Mouse (Mus musculus) limb, embryonic 14.5 days (tissue): ENCODE measurements around the gene Nsmce3. TPM values are rescaled to one million over a fixed set of nuclear protein-coding genes. Genes with fewer than 3 reads are reported as not detected.
A peak's percentile ranks its signal among the peaks of the same experiment; 100 is the strongest.

Experiments
- ATAC-seq: fragments of 200-750 bp; cut with Nextera tagmentation; 2 replicates; pipeline ENCODE4 v1.8.0; 2017; ENCODE audit warnings: low read depth, moderate number of reproducible peaks, moderate TSS enrichment; ENCODE audit not compliant: low FRiP score
- DNase-seq: peaks from one replicate; pipeline ENCODE4 v3.0.0-alpha.2; 2015; ENCODE audit warnings: low spot score
- H3K27ac ChIP-seq: fragments of 300-500 bp; sonication (generic); replicated peaks from 2 replicates; pipeline ENCODE4 v1.5.1; 2014; ENCODE audit warnings: low read depth, mild to moderate bottlenecking, low read length, moderate library complexity, mixed read lengths
- H3K27me3 ChIP-seq: fragments of 300-500 bp; sonication (generic); 2 replicates; pipeline ENCODE4 v1.6.1; 2014; ENCODE audit warnings: low read length, mixed read lengths; ENCODE audit not compliant: control insufficient read depth, insufficient read depth
- H3K36me3 ChIP-seq: fragments of 300-500 bp; sonication (generic); 2 replicates; pipeline ENCODE4 v1.6.1; 2014; ENCODE audit warnings: mild to moderate bottlenecking, low read length, moderate library complexity, mixed read lengths; ENCODE audit not compliant: control insufficient read depth, insufficient read depth
- H3K4me1 ChIP-seq: fragments of 300-500 bp; sonication (generic); 2 replicates; pipeline ENCODE4 v1.6.1; 2014; ENCODE audit warnings: antibody characterized with exemption, low read length, mixed read lengths; ENCODE audit not compliant: control insufficient read depth, insufficient read depth
- H3K4me2 ChIP-seq: fragments of 300-500 bp; sonication (generic); replicated peaks from 2 replicates; pipeline ENCODE4 v1.6.1; 2014; ENCODE audit warnings: low read depth, mild to moderate bottlenecking, low read length, moderate library complexity; ENCODE audit not compliant: severe bottlenecking
- H3K4me3 ChIP-seq: fragments of 300-500 bp; sonication (generic); replicated peaks from 2 replicates; pipeline ENCODE4 v1.5.1; 2014; ENCODE audit warnings: low read length
- H3K9ac ChIP-seq: fragments of 300-500 bp; sonication (generic); 2 replicates; pipeline ENCODE4 v1.6.1; 2014; ENCODE audit warnings: mild to moderate bottlenecking, low read depth, low read length, moderate library complexity; ENCODE audit not compliant: severe bottlenecking
- H3K9me3 ChIP-seq: fragments of 300-500 bp; sonication (generic); 2 replicates; pipeline ENCODE4 v1.6.1; 2016; ENCODE audit warnings: low read length; ENCODE audit not compliant: control insufficient read depth
- POLR2A ChIP-seq: fragments of 200-500 bp; IDR thresholded peaks from 2 replicates; pipeline ENCODE4 v1.8.0; 2012; ENCODE audit warnings: inconsistent platforms, mild to moderate bottlenecking, moderate library complexity, borderline replicate concordance; ENCODE audit not compliant: insufficient read depth, insufficient read length; ENCODE audit errors: extremely low read depth
- WGBS: fragments of 180-500 bp; shearing (Covaris S2); extraction: QIAGEN DNeasy Blood & Tissue Kit; methylation state at CpG from one replicate; pipeline ENCODE4 v1.1.7; 2014; 5-methylcytosine and 5-hydroxymethylcytosine counted together
- polyA plus RNA-seq, 2 experiments: library from polyadenylated mRNA; depleted of rRNA in 1 of 2; stranded (reverse) in 1 of 2; unstranded in 1 of 2; fragments of >200 nt; fragmentation: Nextera tagmentation in 1 of 2; extraction: Ambion mirVana in 1 of 2; gene quantifications; 2 replicates each; pipeline versions ENCODE4 v1.2.1 to v1.2.3; 2012 to 2014

Nsmce3 gene
- polyA plus RNA-seq, 2 experiments = 7.1 to 11.3 TPM

- no peaks in the 10 kb centered on the region for H3K27me3 ChIP-seq
Measured at GRCm38 (mm10) chr7:64840576-64840895, 32.3 kb downstream of the Nsmce3 start.

DNA sequence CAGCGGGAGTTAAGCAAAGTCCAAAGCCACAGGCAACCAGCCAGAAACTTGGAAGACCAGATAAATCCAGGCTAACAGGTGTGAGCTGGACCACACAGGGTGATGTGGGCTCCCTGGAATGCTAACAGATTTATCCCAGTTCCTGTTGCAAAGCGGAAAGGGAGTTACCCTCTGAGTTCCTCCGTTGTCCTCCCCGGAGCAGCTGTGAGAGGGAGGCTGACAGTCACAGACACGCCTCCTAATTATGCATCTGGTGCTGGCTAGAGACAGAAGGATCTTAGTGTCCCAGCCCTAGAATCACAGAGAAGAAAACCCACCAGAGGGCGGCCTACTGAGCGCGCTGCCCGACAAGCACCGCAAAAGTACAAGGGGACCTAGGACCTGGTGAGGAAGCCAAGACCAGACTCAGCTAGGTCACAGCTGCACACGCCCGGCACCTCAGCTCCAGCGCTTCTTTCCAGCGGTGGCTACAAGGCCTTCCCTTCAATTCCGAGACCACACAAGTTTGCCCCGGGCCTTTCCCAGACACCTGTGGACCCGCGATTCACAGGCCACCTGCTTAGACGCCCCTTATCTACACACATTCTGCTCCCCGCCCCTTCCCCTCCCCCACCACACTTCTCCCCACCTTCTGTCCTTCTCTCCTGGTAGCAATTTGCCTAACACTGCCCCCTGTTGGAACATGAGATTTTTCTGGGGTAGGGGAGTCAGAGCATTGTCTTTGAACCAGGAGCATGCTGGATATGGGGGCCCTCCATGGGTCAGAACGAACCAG, 32.8 kb downstream of the Nsmce3 start:
- H3K4me1 ChIP-seq = peaks cover 8% of the 10 kb centered on the region
- 3% methylated on average over 21 of the region's 21 CpGs for WGBS
- no peaks in the 10 kb centered on the region for H3K9me3 ChIP-seq
- H3K27ac ChIP-seq = no peak overlapping the region
- H3K36me3 ChIP-seq = no peaks in the 10 kb centered on the region
- peak overlapping the region; percentile 16 for H3K4me3 ChIP-seq
- no peak overlapping the region; the same call in 1 of the 2 replicates for H3K9ac ChIP-seq
- TF ChIP-seq POLR2A = no peak
- H3K27me3 ChIP-seq = no peaks in the 10 kb centered on the region
- DNase-seq (peak; percentile 67), ATAC-seq (peak; percentile 89)
- H3K4me2 ChIP-seq = peak overlapping the region; percentile 39

More at GRCm38 (mm10) chr7:64840576-64840895, 32.3 kb downstream of the Nsmce3 start:
- Histone ChIP-seq H3K36me3 (no peaks in the 10 kb centered on the region), H3K9ac (no peak overlapping the region), H3K4me2 (peak overlapping the region; percentile 39), H3K4me1 (peaks cover 8% of the 10 kb centered on the region), H3K27ac (no peak overlapping the region), H3K9me3 (no peaks in the 10 kb centered on the region), H3K4me3 (peak overlapping the region; percentile 16; the same call in 1 of the 2 replicates)
- DNase-seq (no peak), ATAC-seq (no peak)
- WGBS = 72% methylated on average over 1 of the region's 1 CpGs
- TF ChIP-seq POLR2A = no peak

DNA sequence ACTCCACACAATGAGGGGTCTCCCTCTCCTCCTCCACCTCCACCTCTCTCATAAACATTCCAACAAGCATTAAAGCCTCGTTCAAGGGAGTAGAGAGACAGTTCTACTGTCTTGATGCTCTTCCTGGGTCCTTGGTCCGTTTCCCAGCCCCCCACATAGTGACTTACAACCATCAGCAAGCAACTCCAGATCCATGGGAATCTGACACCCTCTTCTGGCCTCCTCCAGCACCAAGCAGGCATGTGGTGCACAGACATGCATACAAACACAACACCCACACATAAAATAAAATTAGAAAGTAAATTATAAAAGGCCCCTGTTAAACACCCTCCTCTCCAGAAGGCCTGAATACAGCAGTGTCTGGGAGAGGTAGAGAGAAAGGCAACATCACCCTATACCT, 33.5 kb downstream of the Nsmce3 start:
- Histone ChIP-seq H3K27ac (no peak overlapping the region), H3K4me3 (no peak overlapping the region), H3K9me3 (no peaks in the 10 kb centered on the region), H3K4me2 (no peak overlapping the region), H3K36me3 (no peaks in the 10 kb centered on the region), H3K9ac (no peak overlapping the region), H3K27me3 (no peaks in the 10 kb centered on the region), H3K4me1 (peaks cover 8% of the 10 kb centered on the region)
- no peak for DNase-seq
- ATAC-seq = 0 out of 2 replicates have a peak, but pooled peaks have one; percentile 16
- TF ChIP-seq POLR2A = no peak
- WGBS = 53% methylated on average over 2 of the region's 2 CpGs

GRCm38 (mm10) chr7:64830214-64830995, 42.4 kb downstream of the Nsmce3 start:
- Histone ChIP-seq H3K27me3 (no peaks in the 10 kb centered on the region), H3K27ac (no peak overlapping the region), H3K9ac (no peak overlapping the region), H3K4me1 (no peaks in the 10 kb centered on the region), H3K4me2 (no peak overlapping the region), H3K36me3 (no peaks in the 10 kb centered on the region), H3K9me3 (no peaks in the 10 kb centered on the region), H3K4me3 (no peak overlapping the region)
- ATAC-seq (no peak), DNase-seq (no peak)
- no peak for TF ChIP-seq POLR2A
- WGBS = 36% methylated on average over 5 of the region's 5 CpGs

- Histone ChIP-seq H3K9me3 (no peaks in the 10 kb centered on the region), H3K27ac (no peak overlapping the region), H3K27me3 (no peaks in the 10 kb centered on the region), H3K36me3 (no peaks in the 10 kb centered on the region), H3K4me1 (no peaks in the 10 kb centered on the region), H3K9ac (no peak overlapping the region), H3K4me3 (no peak overlapping the region), H3K4me2 (no peak overlapping the region)
- ATAC-seq = no peak
- 73% methylated on average over 5 of the region's 5 CpGs for WGBS
- no peak for TF ChIP-seq POLR2A
- no peak for DNase-seq
Measured at GRCm38 (mm10) chr7:64821081-64821480, 51.7 kb downstream of the Nsmce3 start.
